Mouse (Mus musculus): ENCODE data around the gene Tspan13. TPM values are rescaled to one million over a fixed set of nuclear protein-coding genes. Genes with fewer than 3 reads are reported as not detected.

The Tspan13 gene
- polyA plus RNA-seq, 1 experiment from 2014 or later = 132 TPM

GRCm38 (mm10) chr12:36067538-36067937 lies 25.2 kb upstream of the Tspan13 start:
- no peaks in the 10 kb centered on the region for H3K36me3 ChIP-seq (ENCODE audit: control insufficient read depth, insufficient read depth, low read length)
- no peaks in the 10 kb centered on the region for H3K27me3 ChIP-seq (ENCODE audit: control insufficient read depth, insufficient read depth, low read length)
- H3K9me3 ChIP-seq (ENCODE audit: control insufficient read depth, low read depth, low read length) = peaks cover 6% of the 10 kb centered on the region; the same call in 1 of the 2 replicates
- no peak overlapping the region for H3K4me2 ChIP-seq (replicated peaks; ENCODE audit: low read depth, low read length)
- no peaks in the 10 kb centered on the region for H3K4me1 ChIP-seq (ENCODE audit: control insufficient read depth, insufficient read depth, low read length)
- H3K4me3 ChIP-seq (ENCODE audit: low read depth, low read length) = no peak overlapping the region
- 87% methylated on average over 2 of the region's 2 CpGs for WGBS
- no peak overlapping the region for H3K9ac ChIP-seq (replicated peaks; ENCODE audit: low read depth, low read length)
- no peak overlapping the region for H3K27ac ChIP-seq (ENCODE audit: low read length)
- ATAC-seq (ENCODE audit: insufficient number of reproducible peaks, insufficient read depth, low FRiP score, low read depth) = no peak

DNA sequence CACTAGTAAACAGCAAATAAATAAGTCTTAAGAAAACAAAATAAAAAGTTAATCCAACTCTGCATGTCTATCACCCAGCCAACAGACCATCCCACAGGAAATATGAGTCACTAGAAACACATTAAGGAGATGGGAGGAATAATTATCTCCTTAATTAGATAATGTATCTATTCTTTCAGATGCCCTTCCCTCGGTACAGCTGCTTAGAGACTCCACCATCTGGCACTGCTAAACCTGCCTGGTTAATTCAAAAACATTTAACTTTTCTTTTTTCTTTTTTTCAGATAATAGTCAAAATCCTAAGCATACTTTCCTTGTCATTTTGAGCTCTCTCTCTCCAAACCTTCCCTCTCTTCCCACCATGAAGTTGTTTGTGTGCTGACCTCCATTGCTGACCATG lies 23.6 kb upstream of the Tspan13 start:
- no peak overlapping the region for H3K4me3 ChIP-seq (ENCODE audit: low read depth, low read length)
- WGBS = 82% methylated on average over 1 of the region's 1 CpGs
- H3K27me3 ChIP-seq (ENCODE audit: control insufficient read depth, insufficient read depth, low read length) = no peaks in the 10 kb centered on the region
- no peak for ATAC-seq (ENCODE audit: insufficient number of reproducible peaks, insufficient read depth, low FRiP score, low read depth)
- H3K9ac ChIP-seq (replicated peaks; ENCODE audit: low read depth, low read length) = no peak overlapping the region
- no peak overlapping the region for H3K4me2 ChIP-seq (replicated peaks; ENCODE audit: low read depth, low read length)
- H3K36me3 ChIP-seq (ENCODE audit: control insufficient read depth, insufficient read depth, low read length) = no peaks in the 10 kb centered on the region
- no peaks in the 10 kb centered on the region for H3K4me1 ChIP-seq (ENCODE audit: control insufficient read depth, insufficient read depth, low read length)
- no peak overlapping the region for H3K27ac ChIP-seq (ENCODE audit: low read length)
- peaks cover 6% of the 10 kb centered on the region; the same call in 1 of the 2 replicates for H3K9me3 ChIP-seq (ENCODE audit: control insufficient read depth, low read depth, low read length)

- H3K4me3 ChIP-seq (ENCODE audit: low read depth, low read length) = no peak overlapping the region
- 52% methylated on average over 2 of the region's 2 CpGs for WGBS
- ATAC-seq (ENCODE audit: insufficient number of reproducible peaks, insufficient read depth, low FRiP score, low read depth) = no peak
Observed at GRCm38 (mm10) chr12:36057699-36058098, 15.4 kb upstream of the Tspan13 start.

GRCm38 (mm10) chr12:36050276-36050675 lies 8.0 kb upstream of the Tspan13 start:
- Histone ChIP-seq H3K4me3 (ENCODE audit: low read depth, low read length) (no peak overlapping the region), H3K4me2 (replicated peaks; ENCODE audit: low read depth, low read length) (no peak overlapping the region), H3K27ac (ENCODE audit: low read length) (no peak overlapping the region), H3K27me3 (ENCODE audit: control insufficient read depth, insufficient read depth, low read length) (no peaks in the 10 kb centered on the region), H3K9ac (replicated peaks; ENCODE audit: low read depth, low read length) (no peak overlapping the region), H3K4me1 (ENCODE audit: control insufficient read depth, insufficient read depth, low read length) (no peaks in the 10 kb centered on the region), H3K36me3 (ENCODE audit: control insufficient read depth, insufficient read depth, low read length) (no peaks in the 10 kb centered on the region), H3K9me3 (ENCODE audit: control insufficient read depth, low read depth, low read length) (no peaks in the 10 kb centered on the region)
- 84% methylated on average over 1 of the region's 1 CpGs for WGBS
- ATAC-seq (ENCODE audit: insufficient number of reproducible peaks, insufficient read depth, low FRiP score, low read depth) = no peak

More at GRCm38 (mm10) chr12:36057699-36058098, 15.4 kb upstream of the Tspan13 start:
- Histone ChIP-seq H3K27ac (ENCODE audit: low read length) (no peak overlapping the region), H3K9me3 (ENCODE audit: control insufficient read depth, low read depth, low read length) (no peaks in the 10 kb centered on the region), H3K27me3 (ENCODE audit: control insufficient read depth, insufficient read depth, low read length) (no peaks in the 10 kb centered on the region), H3K4me2 (replicated peaks; ENCODE audit: low read depth, low read length) (no peak overlapping the region), H3K4me1 (ENCODE audit: control insufficient read depth, insufficient read depth, low read length) (no peaks in the 10 kb centered on the region), H3K9ac (replicated peaks; ENCODE audit: low read depth, low read length) (no peak overlapping the region), H3K36me3 (ENCODE audit: control insufficient read depth, insufficient read depth, low read length) (no peaks in the 10 kb centered on the region)

DNA sequence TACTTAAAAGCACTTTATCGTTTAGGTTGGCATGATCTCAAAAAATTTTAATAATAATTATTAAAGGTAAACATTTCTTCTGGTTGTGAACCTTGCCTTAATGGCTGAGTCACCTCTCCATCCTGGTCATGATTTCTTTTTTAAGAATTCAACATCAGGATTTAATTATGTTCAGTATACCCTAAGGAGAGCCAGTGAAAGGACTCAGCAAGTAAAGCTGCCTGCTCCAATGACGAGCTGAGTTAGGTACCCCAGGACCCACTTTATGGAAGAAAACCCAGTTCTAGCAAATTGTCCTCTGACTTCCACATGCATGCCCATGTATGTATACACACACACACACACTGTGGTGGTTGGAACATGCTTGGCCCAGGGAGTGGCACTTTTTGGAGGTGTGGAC lies 5.3 kb upstream of the Tspan13 start:
- H3K27ac ChIP-seq (ENCODE audit: low read length) = no peak overlapping the region
- no peak overlapping the region for H3K4me3 ChIP-seq (ENCODE audit: low read depth, low read length)
- WGBS = 84% methylated on average over 2 of the region's 2 CpGs
- no peaks in the 10 kb centered on the region for H3K27me3 ChIP-seq (ENCODE audit: control insufficient read depth, insufficient read depth, low read length)
- ATAC-seq (ENCODE audit: insufficient number of reproducible peaks, insufficient read depth, low FRiP score, low read depth) = no peak
- no peaks in the 10 kb centered on the region for H3K9me3 ChIP-seq (ENCODE audit: control insufficient read depth, low read depth, low read length)
- no peaks in the 10 kb centered on the region for H3K36me3 ChIP-seq (ENCODE audit: control insufficient read depth, insufficient read depth, low read length)
- no peak overlapping the region for H3K4me2 ChIP-seq (replicated peaks; ENCODE audit: low read depth, low read length)
- no peak overlapping the region for H3K9ac ChIP-seq (replicated peaks; ENCODE audit: low read depth, low read length)
- no peaks in the 10 kb centered on the region for H3K4me1 ChIP-seq (ENCODE audit: control insufficient read depth, insufficient read depth, low read length)

DNA sequence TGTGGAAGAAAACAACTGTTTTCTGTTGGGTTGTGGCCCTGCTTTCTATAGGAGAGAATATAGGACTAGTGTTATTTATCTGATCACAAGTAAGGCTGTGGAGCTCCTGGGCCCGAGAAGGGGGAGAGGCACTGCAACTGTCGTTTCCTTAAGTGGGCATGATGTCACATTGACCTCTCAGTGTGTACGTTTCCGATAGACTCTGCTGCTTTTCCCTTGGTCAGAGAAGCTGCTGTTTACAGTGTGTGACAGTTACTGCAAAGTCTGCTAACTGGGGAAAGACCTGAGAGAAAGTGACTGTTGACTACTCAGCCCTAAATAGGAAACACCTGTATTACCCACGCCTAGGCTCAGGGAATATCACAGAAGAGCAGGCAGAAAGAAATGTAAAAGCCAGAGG lies 3.9 kb upstream of the Tspan13 start:
- H3K4me2 ChIP-seq (replicated peaks; ENCODE audit: low read depth, low read length) = no peak overlapping the region
- H3K9ac ChIP-seq (replicated peaks; ENCODE audit: low read depth, low read length) = no peak overlapping the region

DNA sequence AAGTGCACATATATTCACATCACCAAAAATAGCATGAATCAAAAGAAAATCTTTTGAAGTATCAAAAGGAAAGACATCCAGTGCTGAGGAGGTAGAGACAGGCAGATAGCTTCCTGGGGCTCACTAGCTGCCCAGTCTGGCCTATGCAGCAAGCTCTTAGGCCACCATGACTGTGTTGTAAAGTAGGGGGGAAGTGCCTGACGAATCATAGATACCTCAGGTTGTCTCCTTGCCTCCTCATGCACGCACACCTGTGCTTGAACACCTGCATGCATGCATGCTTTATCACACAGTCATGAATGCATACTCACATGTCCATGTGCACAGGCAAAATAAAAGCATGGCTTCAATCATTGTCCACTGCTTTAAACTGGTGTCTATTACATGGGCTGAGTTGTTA lies 2.4 kb upstream of the Tspan13 start:
- WGBS = 82% methylated on average over 2 of the region's 2 CpGs
- H3K27ac ChIP-seq (ENCODE audit: low read length) = no peak overlapping the region
- H3K27me3 ChIP-seq (ENCODE audit: control insufficient read depth, insufficient read depth, low read length) = no peaks in the 10 kb centered on the region
- no peak overlapping the region for H3K4me2 ChIP-seq (replicated peaks; ENCODE audit: low read depth, low read length)
- no peak for ATAC-seq (ENCODE audit: insufficient number of reproducible peaks, insufficient read depth, low FRiP score, low read depth)
- peaks cover 4% of the 10 kb centered on the region; the same call in 1 of the 2 replicates for H3K4me1 ChIP-seq (ENCODE audit: control insufficient read depth, insufficient read depth, low read length)
- H3K9me3 ChIP-seq (ENCODE audit: control insufficient read depth, low read depth, low read length) = no peaks in the 10 kb centered on the region
- no peaks in the 10 kb centered on the region for H3K36me3 ChIP-seq (ENCODE audit: control insufficient read depth, insufficient read depth, low read length)
- H3K4me3 ChIP-seq (ENCODE audit: low read depth, low read length) = no peak overlapping the region
- H3K9ac ChIP-seq (replicated peaks; ENCODE audit: low read depth, low read length) = no peak overlapping the region

More for the DNA sequence above, 3.9 kb upstream of the Tspan13 start:
- 23% methylated on average over 5 of the region's 5 CpGs for WGBS
- Histone ChIP-seq H3K27me3 (ENCODE audit: control insufficient read depth, insufficient read depth, low read length) (no peaks in the 10 kb centered on the region), H3K36me3 (ENCODE audit: control insufficient read depth, insufficient read depth, low read length) (no peaks in the 10 kb centered on the region), H3K9me3 (ENCODE audit: control insufficient read depth, low read depth, low read length) (no peaks in the 10 kb centered on the region), H3K4me1 (ENCODE audit: control insufficient read depth, insufficient read depth, low read length) (no peaks in the 10 kb centered on the region; the same call in 1 of the 2 replicates), H3K4me3 (ENCODE audit: low read depth, low read length) (no peak overlapping the region), H3K27ac (ENCODE audit: low read length) (no peak overlapping the region)
- ATAC-seq (ENCODE audit: insufficient number of reproducible peaks, insufficient read depth, low FRiP score, low read depth) = no peak

GRCm38 (mm10) chr12:36041703-36042347 lies 475 bp downstream of the Tspan13 start:
- Histone ChIP-seq H3K4me1 (ENCODE audit: control insufficient read depth, insufficient read depth, low read length) (peaks cover 4% of the 10 kb centered on the region; the same call in 1 of the 2 replicates), H3K36me3 (ENCODE audit: control insufficient read depth, insufficient read depth, low read length) (no peaks in the 10 kb centered on the region), H3K27me3 (ENCODE audit: control insufficient read depth, insufficient read depth, low read length) (no peaks in the 10 kb centered on the region), H3K4me2 (replicated peaks; ENCODE audit: low read depth, low read length) (peak overlapping the region; percentile 95), H3K9ac (replicated peaks; ENCODE audit: low read depth, low read length) (peak overlapping the region; percentile 53), H3K9me3 (ENCODE audit: control insufficient read depth, low read depth, low read length) (no peaks in the 10 kb centered on the region), H3K4me3 (ENCODE audit: low read depth, low read length) (peak overlapping the region; percentile 87), H3K27ac (ENCODE audit: low read length) (peak overlapping the region; percentile 30)
- peak; percentile 73 for ATAC-seq (ENCODE audit: insufficient number of reproducible peaks, insufficient read depth, low FRiP score, low read depth)
- WGBS = under 1% methylated on average over 49 of the region's 50 CpGs

DNA sequence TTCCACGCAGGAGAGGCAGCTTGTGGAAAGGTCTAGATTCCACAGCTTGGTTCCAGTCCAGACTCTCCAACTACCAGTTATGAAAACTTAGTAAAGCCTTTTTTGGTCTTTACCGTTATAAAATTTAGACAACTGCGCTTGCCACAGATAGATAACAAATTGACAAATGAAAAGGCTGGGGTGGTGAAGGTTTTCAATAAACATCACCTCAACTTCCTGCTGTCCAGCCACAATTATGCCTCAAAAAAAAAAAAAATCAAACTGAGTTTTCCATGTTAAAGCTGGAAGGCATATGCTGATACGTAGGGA lies 1.1 kb downstream of the Tspan13 start:
- Histone ChIP-seq H3K27ac (ENCODE audit: low read length) (no peak overlapping the region), H3K9me3 (ENCODE audit: control insufficient read depth, low read depth, low read length) (no peaks in the 10 kb centered on the region), H3K27me3 (ENCODE audit: control insufficient read depth, insufficient read depth, low read length) (no peaks in the 10 kb centered on the region), H3K4me1 (ENCODE audit: control insufficient read depth, insufficient read depth, low read length) (peaks cover 4% of the 10 kb centered on the region; the same call in 1 of the 2 replicates), H3K36me3 (ENCODE audit: control insufficient read depth, insufficient read depth, low read length) (no peaks in the 10 kb centered on the region), H3K9ac (replicated peaks; ENCODE audit: low read depth, low read length) (peak overlapping the region; percentile 53; the same call in 1 of the 2 replicates), H3K4me2 (replicated peaks; ENCODE audit: low read depth, low read length) (peak overlapping the region; percentile 95), H3K4me3 (ENCODE audit: low read depth, low read length) (peak overlapping the region; percentile 87)
- no peak for ATAC-seq (ENCODE audit: insufficient number of reproducible peaks, insufficient read depth, low FRiP score, low read depth)
- 20% methylated on average over 4 of the region's 4 CpGs for WGBS
